Mouse (Mus musculus): ENCODE results near the gene Nkd1.

The Nkd1 gene

DNA sequence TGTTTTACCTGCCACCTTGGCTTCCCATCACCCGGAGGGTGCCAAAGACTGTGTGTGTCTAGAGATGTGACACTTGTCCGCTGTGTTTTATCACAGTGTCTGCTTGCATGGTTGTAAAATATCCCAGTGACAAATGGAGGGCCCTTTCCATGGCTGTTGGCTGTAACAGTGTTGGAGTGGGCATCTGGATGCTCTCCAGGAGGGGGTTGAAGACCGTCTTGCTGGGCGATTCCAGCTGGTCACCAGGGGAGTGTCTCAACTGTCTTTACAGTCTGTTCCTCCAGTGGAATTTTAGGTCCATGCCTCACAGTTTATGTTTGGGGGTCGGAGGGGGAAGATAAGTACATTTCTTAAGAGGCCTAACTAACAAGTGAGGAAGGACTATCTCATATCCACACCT lies 99.8 kb downstream of the Nkd1 start:
- no peak for DNase-seq (ENCODE audit: low read depth)

- peak; percentile 26 for DNase-seq (ENCODE audit: low read depth)
Observed at GRCm38 (mm10) chr8:88621408-88621807, 100.3 kb downstream of the Nkd1 start.

- no peak for DNase-seq (ENCODE audit: low read depth)
Observed at GRCm38 (mm10) chr8:88623351-88623750, 102.2 kb downstream of the Nkd1 start.

DNA sequence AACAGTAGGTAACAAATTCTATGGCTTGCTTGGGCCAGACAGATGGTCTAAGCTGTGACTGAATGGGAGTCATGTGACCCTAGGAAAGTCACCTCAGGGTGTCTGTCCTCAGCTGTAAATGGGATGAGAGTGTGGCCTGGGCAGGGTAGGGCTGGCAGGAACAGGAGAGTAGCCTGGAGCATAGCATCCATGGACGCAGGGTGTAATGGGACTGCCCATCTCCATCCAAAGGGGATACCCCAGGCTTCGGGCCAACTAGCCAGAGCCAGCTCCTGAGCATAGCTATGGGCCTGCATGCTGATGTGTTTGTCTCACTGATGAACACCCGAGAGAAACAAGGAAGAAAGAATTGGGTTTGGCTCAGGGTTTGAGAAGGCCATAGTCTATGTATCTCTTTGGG lies 103.1 kb downstream of the Nkd1 start:
- DNase-seq (ENCODE audit: low read depth): no peak

DNA sequence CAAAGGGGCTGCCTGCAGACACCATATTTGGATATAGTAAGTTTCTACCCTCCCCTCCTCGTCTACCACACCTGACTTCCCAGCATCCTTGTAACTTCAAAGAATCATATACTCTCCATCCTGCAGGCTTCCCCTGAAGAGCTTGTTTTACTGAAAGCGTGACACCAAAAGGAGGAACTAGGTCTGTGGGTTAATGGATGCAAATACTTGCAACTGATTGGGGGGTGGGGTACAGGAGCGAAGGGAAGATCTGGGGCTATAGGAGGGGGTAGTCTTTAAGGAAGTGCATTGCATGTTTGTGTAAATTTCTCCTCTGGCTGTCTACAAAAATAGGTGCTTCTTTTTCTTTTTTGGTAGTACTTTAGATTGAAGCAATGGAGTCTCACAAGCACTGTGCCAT lies 105.3 kb downstream of the Nkd1 start:
- no peak for DNase-seq (ENCODE audit: low read depth)

- DNase-seq (ENCODE audit: low read depth): no peak
Observed at GRCm38 (mm10) chr8:88626940-88627264, 105.7 kb downstream of the Nkd1 start.

DNA sequence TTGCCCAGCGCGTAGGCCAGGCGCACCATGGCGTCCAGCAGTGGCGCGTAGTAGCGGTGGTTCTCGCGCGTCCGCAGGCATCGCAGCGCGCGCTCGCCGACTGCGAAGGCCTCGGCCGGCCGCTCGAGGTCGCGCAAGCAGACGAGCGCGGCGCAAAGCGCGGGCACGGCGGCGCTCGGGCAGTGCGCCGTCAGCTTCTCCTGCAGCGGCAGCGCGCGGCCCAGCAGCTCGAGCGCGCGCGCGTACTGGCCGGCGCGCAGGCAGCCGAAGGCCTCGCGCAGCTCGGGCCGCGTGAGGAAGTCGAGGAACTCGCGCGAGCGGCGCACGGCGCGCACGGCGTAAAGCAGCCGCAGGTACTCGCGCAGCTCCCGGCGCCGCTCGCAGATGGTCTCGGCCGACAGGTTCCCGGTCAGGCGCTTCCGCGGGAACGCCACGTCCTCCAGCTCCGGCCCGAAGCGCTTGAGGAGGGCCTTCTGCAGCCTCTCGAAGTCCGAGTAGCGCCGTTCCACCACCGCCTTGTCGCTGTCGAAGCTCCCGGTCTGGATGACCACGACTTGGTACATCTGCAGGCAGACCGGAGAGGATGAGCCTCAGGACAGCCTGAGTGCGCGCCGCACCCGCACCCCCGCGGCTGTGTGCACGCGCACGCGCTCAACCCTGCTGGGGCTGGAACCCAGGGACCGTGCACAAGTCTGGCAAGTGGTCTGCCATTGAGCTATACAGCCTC lies 106.3 kb downstream of the Nkd1 start:
- peak; percentile 65 for DNase-seq (ENCODE audit: low read depth)

DNA sequence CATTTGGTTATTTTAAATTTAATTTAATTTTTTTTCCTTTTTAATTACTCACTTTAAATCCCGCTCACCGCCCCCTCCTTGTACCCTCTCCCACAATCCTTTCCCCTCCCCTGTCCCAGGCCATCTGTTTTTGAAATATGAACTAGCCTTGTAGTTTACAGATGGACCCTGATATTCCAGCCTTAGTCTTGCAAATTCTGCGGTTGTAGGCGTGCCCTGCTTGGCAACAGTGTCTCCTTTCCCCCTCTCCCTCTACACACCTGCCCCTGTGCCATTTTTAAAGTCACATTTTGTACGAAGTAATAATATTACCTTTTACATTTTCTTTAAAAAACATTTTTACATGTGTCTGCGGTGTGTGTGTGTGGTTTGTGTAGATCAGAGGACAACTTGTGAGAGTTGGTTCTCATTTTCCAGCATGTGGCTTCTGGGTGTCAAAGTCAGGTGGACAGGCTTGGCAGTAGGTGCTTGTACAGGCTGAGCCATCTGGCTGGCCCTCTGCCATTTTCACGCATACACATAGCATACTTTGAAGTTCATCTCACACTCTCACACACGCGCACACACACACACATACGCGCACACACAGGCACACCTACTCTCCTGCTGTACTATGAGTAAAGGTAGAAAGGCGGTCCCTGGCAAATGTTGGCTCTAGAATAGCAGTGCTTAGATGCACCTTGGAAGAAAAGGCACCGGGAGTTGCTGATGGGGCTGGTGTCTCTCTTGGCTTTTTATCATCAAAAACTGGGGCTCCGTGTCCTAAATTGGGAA lies 107.0 kb downstream of the Nkd1 start:
- DNase-seq (ENCODE audit: low read depth): no peak

- DNase-seq (ENCODE audit: low read depth): no peak
Observed at GRCm38 (mm10) chr8:88630225-88630624, 109.1 kb downstream of the Nkd1 start.

DNA sequence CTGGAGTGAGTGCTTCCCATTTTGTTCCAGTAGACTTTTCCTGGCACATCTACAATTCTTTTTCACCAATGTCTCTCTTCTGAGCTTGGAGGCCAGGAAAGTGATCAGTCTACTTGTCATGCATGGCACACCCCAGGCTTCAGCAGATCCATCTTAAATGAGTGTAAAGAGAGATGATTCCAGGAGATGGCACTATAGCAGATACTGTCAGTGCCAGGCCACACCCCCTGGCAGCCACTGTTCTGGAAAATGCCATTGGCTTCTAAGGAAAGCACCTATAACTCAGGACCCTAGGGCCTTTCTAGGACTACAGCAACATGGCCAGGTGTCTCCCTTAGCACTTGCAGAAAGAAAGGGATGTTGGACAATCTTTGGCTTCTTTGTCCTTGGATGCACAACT lies 109.9 kb downstream of the Nkd1 start:
- DNase-seq (ENCODE audit: low read depth): no peak

GRCm38 (mm10) chr8:88633343-88633765 lies 112.2 kb downstream of the Nkd1 start:
- DNase-seq (ENCODE audit: low read depth): no peak

- no peak for DNase-seq (ENCODE audit: low read depth)
Observed at GRCm38 (mm10) chr8:88635474-88636397, 114.6 kb downstream of the Nkd1 start, which contains the start of gene Snx20. TSS of gene Snx20 (minus strand) at chr8:88636128.

DNA sequence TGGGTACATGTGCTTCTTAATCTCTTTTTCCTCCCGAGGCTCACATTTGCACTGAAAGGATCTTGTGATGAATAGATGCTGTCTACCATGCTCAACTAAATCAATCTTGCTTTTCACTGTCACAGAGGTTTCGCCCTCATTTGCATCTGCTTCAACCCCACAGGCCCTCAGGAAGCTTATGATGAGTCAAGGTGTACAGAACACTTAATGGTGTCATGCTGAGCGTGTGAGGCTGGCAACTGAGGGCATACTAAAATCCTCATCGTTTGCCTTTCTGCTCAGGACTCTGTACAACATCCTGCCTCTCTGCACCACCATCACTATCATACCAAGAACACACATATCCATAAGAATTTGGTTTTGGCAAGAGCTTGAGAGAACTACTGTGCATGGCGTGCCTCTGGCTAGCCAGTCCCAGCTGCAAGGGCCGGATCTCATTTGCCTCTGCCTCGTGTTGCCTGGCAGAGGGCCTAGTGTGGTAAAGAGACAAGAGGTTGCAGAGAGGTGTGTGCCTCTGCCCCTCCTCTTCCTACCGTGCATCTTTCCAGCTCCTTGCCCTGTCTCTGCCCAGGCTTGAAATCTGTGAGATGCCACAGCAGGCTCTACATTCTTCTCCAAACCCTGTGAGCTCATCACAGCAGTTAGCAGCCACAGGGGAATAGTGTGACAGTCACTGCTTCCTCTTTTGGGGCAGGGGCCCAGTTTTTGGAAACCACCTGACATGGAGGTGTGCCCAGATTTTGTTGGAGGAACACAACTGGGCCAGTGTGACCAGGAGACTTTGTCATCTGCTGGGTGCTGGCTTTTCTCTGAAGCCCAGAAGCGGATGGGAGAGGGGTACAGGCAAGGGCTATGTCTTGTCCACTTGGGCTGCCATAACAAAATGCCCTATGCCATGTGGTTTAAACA lies 116.2 kb downstream of the Nkd1 start:
- no peak for DNase-seq (ENCODE audit: low read depth)

- no peak for DNase-seq (ENCODE audit: low read depth)
Observed at GRCm38 (mm10) chr8:88638908-88639307, 117.8 kb downstream of the Nkd1 start.

DNA sequence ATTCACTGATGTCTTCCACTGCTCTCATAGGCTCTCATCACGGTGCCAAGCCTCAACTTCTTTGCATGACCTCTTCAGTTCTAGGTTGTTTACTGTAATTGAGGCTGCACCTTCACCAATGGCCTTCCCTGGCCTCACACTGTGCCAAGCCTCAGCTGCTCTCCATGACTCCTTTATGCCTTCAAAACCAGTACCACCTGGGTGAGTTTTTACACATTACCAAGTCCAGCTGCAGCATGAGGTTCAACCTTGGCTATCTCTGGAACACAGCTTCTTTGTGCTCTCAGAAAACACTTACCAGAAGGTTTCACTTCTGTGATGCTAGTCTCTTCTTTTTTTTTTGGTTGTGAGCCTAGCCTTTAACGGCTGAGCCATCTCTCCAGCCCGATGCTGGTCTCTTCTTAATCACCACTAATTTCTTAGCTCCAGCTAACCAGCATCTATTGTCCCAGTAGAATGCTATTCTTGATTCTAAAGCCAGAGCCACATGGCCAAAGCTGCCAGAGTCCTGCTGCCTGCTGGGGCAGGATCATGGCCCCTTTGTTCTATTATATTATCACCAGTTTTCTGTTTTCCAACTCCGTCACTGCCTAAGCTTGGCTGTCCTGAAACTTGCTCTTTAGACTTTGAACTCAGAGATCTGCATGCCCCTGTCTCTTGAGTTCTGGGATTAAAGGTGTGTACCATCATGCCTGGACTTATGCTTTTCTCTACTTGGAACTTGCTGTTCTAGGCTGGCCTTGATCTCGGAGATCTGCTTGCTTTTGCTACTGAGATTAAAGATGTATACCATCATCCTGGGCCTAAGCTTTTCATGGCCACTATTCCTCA lies 121.8 kb downstream of the Nkd1 start:
- no peak for DNase-seq (ENCODE audit: low read depth)

Measured in fibroblast of lung, adult 2 months (primary cell).